Mouse (Mus musculus) left cerebral cortex, adult 2 months (tissue): ENCODE measurements around the gene Gtf2h3. TPM values are rescaled to one million over a fixed set of nuclear protein-coding genes. Genes with fewer than 3 reads are reported as not detected.
"Not testable (repeated sequence)": the region's sequence is repeated elsewhere in the genome, so short reads cannot be mapped to it uniquely, and the experiment has no call there.

Experiments
- DNase-seq, 2 experiments: peaks; one replicate each; pipeline ENCODE4 v3.0.0; 2021 to 2022; ENCODE audit warnings: low spot score in 2 of 2, mixed read lengths in 1 of 2; ENCODE audit errors: extremely low spot score in 1 of 2
- H3K27ac ChIP-seq: fragments of 200-600 bp; 2 replicates; pipeline ENCODE4 v1.8.1; 2022
- H3K4me3 ChIP-seq: fragments of 200-600 bp; 2 replicates; pipeline ENCODE4 v1.8.1; 2022
- CTCF ChIP-seq: fragments of 200-600 bp; IDR thresholded peaks from 2 replicates; pipeline ENCODE4 v1.8.1; 2022; ENCODE audit warnings: antibody characterized with exemption, mild to moderate bottlenecking, moderate library complexity
- intact Hi-C: fragments of 180-260 bp; cut with DNase I; formaldehyde crosslinking; loops from one replicate; pipeline ENCODE4 v1.15.1; 2025
- total RNA-seq, 2 experiments: library from RNA; stranded (reverse); gene quantifications; 2 replicates each; pipeline ENCODE4 v1.2.3; 2021

The Gtf2h3 gene
- total RNA-seq, 2 experiments from 2014 or later: 26.6 to 28.6 TPM

DNA sequence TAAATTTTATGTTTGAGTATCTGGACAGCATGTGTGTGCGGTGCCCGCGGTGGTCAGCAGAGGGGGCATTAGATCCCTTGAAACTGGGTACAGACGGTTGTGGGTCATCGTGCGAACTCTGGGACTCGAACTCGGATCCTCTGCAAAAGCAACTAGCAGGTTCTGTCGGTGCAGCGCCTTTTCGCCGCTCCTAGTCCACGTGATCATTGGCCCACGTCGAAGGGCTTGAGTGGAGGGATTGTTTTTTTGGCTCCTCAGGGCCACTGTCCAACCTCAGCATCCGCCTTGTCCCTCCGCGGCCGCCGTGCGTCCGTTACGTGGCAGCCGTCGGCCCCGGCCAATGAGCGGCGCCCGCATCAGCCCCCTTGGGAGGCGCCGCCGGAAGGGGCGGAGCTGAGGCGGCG is 38.6 kb upstream of the Gtf2h3 start, which contains the start of gene Tmed2:
TSS of gene Tmed2 (plus strand) at position 313 of the 404 bp plus-strand sequence.
- peak within 1 kb of the TSS; percentile 56 for H3K27ac ChIP-seq
- TF ChIP-seq CTCF: peak; percentile 42
- intact Hi-C loops: no loop called here

GRCm38 (mm10) chr5:124540905-124541601 is 37.9 kb upstream of the Gtf2h3 start:
- no peak for TF ChIP-seq CTCF
- Histone ChIP-seq H3K27ac (peak overlapping the region; percentile 56), H3K4me3 (peak overlapping the region; percentile 82)
- peak; percentile 40 to 66 for DNase-seq
- intact Hi-C loops: no loop called here

More for the DNA sequence above, 38.6 kb upstream of the Gtf2h3 start, which contains the start of gene Tmed2:
- H3K4me3 ChIP-seq: peak within 1 kb of the TSS; percentile 82
- peak; percentile 97 to 98 for DNase-seq

DNA sequence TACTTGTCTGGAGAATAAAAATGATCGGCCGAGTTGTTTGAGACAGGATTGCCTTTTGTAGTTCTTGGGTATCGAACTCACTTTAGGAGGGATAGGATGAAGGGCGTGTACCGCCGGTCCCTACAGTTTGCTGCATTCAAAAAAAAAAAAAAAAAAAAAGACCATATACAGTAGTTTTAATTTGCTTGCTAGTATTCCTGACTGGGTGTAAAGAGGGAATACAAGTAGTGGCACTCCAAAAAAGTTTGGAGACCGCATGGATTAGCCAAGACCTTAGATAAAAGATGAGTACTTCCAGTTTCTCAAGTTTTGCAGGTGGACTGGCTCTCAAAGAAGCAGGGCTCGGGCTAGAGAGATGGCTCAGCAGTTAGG is 37.4 kb upstream of the Gtf2h3 start:
- H3K4me3 ChIP-seq: peak overlapping the region; percentile 82
- no peak overlapping the region for H3K27ac ChIP-seq
- intact Hi-C loops: no loop called here
- no peak for TF ChIP-seq CTCF
- no peak for DNase-seq

- DNase-seq, H3K4me3 ChIP-seq, intact Hi-C loops, H3K27ac ChIP-seq: not testable (repeated sequence)
Measured at GRCm38 (mm10) chr5:124550737-124551136, 28.2 kb upstream of the Gtf2h3 start.

DNA sequence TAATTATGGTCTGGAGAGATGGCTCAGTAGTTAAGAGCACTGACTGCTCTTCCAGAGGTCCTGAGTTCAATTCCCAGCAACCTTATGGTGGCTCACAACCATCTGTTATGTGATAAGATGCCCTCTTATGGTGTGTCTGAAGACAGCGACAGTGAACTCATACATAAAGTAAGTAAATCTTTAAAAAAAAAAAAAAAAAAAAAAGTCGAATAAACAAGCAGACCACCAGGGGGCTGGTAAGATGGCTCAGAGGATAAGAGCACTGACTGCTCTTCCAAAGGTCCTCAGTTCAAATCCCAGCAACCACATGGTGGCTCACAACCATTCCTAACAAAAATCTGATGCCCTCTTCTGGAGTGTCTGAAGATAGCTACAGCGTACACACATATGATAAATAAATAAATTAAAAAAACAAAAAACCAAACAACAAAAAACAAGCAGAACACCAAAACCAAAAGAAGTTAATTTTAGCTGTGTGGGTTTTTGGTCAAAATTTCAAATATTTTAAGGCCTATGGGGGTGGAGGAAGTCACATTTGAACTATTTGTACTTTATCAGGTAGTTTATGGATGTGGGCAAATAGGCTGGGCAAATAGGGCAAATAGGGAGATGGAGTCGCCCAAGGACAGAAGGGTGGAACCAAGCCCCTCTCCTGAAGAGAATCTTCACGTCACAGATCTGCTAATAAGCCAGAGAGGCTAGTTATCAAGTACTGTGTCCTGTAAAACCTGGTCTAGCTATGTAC is 27.4 kb upstream of the Gtf2h3 start:
- peak; percentile 26 for TF ChIP-seq CTCF
- DNase-seq, intact Hi-C loops: not testable (repeated sequence)
- H3K27ac ChIP-seq: peak overlapping the region; percentile 92; the same call in 1 of the 2 replicates
- H3K4me3 ChIP-seq: peak overlapping the region; percentile 93; the same call in 1 of the 2 replicates

- DNase-seq: no peak
- intact Hi-C loops: no loop called here
- no peak for TF ChIP-seq CTCF
- Histone ChIP-seq H3K27ac (peak overlapping the region; percentile 92), H3K4me3 (peak overlapping the region; percentile 93)
Measured at GRCm38 (mm10) chr5:124552094-124552472, 26.9 kb upstream of the Gtf2h3 start.

DNA sequence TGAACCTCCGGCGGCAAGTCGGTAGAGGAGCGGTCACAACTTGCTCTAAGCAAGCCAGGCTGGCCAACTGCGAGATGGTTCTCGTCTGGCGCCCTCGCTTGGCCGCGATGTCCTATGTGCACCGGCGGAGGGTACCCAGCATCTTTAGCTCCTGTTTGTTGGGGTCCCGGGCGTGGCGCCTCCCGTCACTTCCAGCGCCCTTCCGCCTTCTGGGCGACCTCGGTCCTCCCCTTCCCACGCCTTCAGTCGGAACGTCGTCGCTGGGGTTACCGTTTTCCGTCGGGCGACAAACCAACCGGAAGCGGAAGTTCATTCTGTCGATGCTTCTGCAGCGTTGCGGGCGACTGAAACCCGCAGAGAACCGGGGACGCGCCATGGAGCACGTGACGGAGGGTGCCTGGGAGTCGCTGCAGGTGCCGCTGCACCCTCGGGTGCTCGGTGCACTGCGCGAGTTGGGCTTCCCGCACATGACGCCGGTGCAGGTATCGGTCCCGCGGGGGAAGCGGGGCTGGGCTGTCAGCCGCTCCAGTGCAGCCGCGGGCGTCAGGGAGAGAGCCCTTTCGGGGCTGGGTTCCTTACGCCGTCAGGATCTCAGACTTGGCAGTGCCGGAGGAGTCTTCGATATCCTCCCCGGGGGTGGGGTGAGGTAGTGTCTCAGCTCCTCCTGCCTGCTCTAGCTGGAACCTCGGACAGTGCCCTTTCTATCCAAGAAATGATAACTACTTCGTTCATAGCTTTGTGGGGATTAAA is 26.2 kb upstream of the Gtf2h3 start, which contains the start of gene Ddx55:
TSS of gene Ddx55 (plus strand) at position 307 of the 750 bp plus-strand sequence.
- peak within 1 kb of the TSS; percentile 93 for H3K4me3 ChIP-seq
- DNase-seq: peak; percentile 89
- peak within 1 kb of the TSS; percentile 92 for H3K27ac ChIP-seq
- intact Hi-C loops: no loop called here
- no peak; the same call in 1 of the 2 replicates for TF ChIP-seq CTCF

DNA sequence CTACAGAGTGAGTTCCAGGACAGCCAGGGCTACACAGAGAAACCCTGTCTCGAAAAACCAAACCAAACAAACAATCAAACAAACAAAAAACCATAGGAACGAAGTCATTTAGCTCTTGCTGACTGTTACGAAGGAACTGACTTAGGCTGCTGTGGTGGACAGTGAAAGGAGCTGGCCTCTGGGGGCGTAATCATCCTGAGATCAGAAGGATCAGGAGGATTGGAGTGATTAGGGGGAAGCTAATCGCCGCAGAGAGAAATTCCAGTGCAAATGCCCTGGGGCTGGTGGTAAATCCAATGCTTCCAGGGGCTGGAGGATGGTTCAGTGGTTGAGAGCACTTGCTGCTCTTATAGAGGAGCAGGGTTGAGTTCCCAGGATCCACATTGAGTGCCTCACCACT is 25.3 kb upstream of the Gtf2h3 start:
- TF ChIP-seq CTCF: no peak
- no peak overlapping the region for H3K27ac ChIP-seq
- DNase-seq: no peak
- intact Hi-C loops: no loop called here
- peak overlapping the region; percentile 93 for H3K4me3 ChIP-seq

- TF ChIP-seq CTCF: peak; percentile 47
- intact Hi-C loops: no loop called here
- DNase-seq: no peak
- Histone ChIP-seq H3K27ac (no peak overlapping the region), H3K4me3 (no peak overlapping the region)
Measured at GRCm38 (mm10) chr5:124555145-124555544, 23.8 kb upstream of the Gtf2h3 start.

DNA sequence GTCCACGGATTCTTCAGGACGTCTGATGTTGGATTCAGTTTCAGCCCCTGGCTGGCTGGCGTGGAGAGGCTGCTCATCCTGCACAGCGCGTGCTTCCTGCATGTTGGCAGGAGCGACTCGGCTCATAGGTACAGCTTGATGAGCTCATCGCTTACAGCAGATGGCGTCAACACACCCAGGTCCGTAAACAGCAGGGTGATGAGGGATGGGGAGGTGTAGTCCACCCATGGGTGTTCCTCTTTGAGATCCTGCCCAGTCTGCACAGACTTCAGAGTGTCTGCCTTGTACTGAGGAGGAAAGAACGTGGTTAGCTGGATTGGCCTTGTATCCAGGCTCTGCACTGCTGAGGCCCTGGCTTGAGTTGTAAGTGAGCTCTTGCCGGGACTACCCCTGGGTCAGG is 7.9 kb upstream of the Gtf2h3 start:
- no peak for TF ChIP-seq CTCF
- intact Hi-C loops: no loop called here
- Histone ChIP-seq H3K4me3 (no peak overlapping the region), H3K27ac (no peak overlapping the region; the same call in 1 of the 2 replicates)
- peak in 1 of 2 experiments; percentile 65 for DNase-seq

GRCm38 (mm10) chr5:124575467-124575866 is 3.5 kb upstream of the Gtf2h3 start:
- H3K27ac ChIP-seq: no peak overlapping the region
- H3K4me3 ChIP-seq: no peak overlapping the region
- no peak for DNase-seq
- no peak for TF ChIP-seq CTCF
- intact Hi-C loops: no loop called here

DNA sequence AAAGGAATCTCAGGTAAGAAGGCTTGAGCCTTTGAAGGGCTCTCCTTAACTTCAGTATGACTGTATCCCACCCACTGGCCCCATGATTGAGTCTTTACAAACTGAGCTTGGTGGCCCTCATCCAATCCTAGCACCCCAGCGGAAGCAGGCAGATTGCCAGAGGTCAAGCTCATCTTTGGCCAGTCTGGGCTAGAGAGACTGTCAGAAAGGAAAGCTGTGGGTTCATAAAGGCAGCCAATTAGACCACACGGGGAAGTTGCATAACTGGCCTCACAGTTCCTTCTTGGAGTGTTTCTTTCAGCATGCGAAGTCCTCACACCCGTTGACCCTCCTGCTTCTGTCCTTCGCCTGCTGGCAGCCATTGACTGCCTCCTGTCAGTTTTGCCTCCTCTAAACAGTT is 3.6 kb downstream of the Gtf2h3 start:
- H3K4me3 ChIP-seq: no peak overlapping the region
- H3K27ac ChIP-seq: no peak overlapping the region
- DNase-seq: no peak
- no peak for TF ChIP-seq CTCF
- intact Hi-C loops: no loop called here
